Mouse (Mus musculus): ENCODE measurements around the gene Cd72.

- no peak for TF ChIP-seq CTCF (IDR thresholded peaks at IDR 0.05; ENCODE audit: control insufficient read depth, insufficient read depth, insufficient replicate concordance, low read depth, low read length)
- no peak for TF ChIP-seq POLR2A (IDR thresholded peaks at IDR 0.05; ENCODE audit: control insufficient read depth, low read depth, low read length)
Observed at GRCm38 (mm10) chr4:43480985-43481384, 26.6 kb upstream of the Cd72 start.

Data from testis, adult 2 months (tissue).